Mouse (Mus musculus) liver, postnatal 0 days (tissue): Measurements from ENCODE around the gene Zfp784. TPM values are rescaled to one million over a fixed set of nuclear protein-coding genes. Genes with fewer than 3 reads are reported as not detected.

Experiments
- ATAC-seq: fragments of 200-750 bp; cut with Nextera tagmentation; 2 replicates; pipeline ENCODE4 v1.8.0; 2017; ENCODE audit warnings: mild to moderate bottlenecking, moderate library complexity
- DNase-seq: peaks from one replicate; pipeline ENCODE4 v3.0.0-alpha.2; 2016
- H3K27ac ChIP-seq: fragments of 300-500 bp; sonication (generic); 2 replicates; pipeline ENCODE4 v1.5.1; 2014; ENCODE audit warnings: antibody characterized with exemption, moderate library complexity, mild to moderate bottlenecking, low read depth
- H3K27me3 ChIP-seq: fragments of 300-500 bp; sonication (generic); 2 replicates; pipeline ENCODE4 v1.6.1; 2014; ENCODE audit warnings: low read length, control low read depth, mixed read lengths; ENCODE audit not compliant: insufficient read depth
- H3K36me3 ChIP-seq: fragments of 300-500 bp; sonication (generic); replicated peaks from 2 replicates; pipeline ENCODE4 v1.6.1; 2014; ENCODE audit warnings: mild to moderate bottlenecking, control low read depth, low read length, moderate library complexity, mixed read lengths; ENCODE audit not compliant: insufficient read depth
- H3K4me1 ChIP-seq: fragments of 300-500 bp; sonication (generic); 2 replicates; pipeline ENCODE4 v1.6.1; 2014; ENCODE audit warnings: antibody characterized with exemption, mild to moderate bottlenecking, control low read depth; ENCODE audit not compliant: insufficient read depth
- H3K4me2 ChIP-seq: fragments of 300-500 bp; sonication (generic); 2 replicates; pipeline ENCODE4 v1.6.1; 2014; ENCODE audit warnings: low read depth, mild to moderate bottlenecking, low read length, moderate library complexity, mixed read lengths
- H3K4me3 ChIP-seq: fragments of 300-500 bp; sonication (generic); 2 replicates; pipeline ENCODE4 v1.5.1; 2014; ENCODE audit warnings: low read depth, low read length
- H3K9ac ChIP-seq: fragments of 300-500 bp; sonication (generic); replicated peaks from 2 replicates; pipeline ENCODE4 v1.6.1; 2014; ENCODE audit warnings: mild to moderate bottlenecking, moderate library complexity
- H3K9me3 ChIP-seq: fragments of 300-500 bp; sonication (generic); 2 replicates; pipeline ENCODE4 v1.6.1; 2016; ENCODE audit warnings: mild to moderate bottlenecking, control low read depth, low read length, mixed read lengths
- CTCF ChIP-seq: sonication (generic); IDR thresholded peaks from 2 replicates; pipeline ENCODE4 v1.5.1; 2016; ENCODE audit warnings: antibody characterized with exemption, low read depth
- EP300 ChIP-seq: IDR thresholded peaks from 2 replicates; pipeline ENCODE4 v1.6.1; 2016; ENCODE audit warnings: antibody characterized with exemption, low read depth, mild to moderate bottlenecking
- WGBS: fragments of 180-500 bp; shearing (Covaris S2); extraction: QIAGEN DNeasy Blood & Tissue Kit; methylation state at CpG from one replicate; pipeline ENCODE4 v1.1.7; 2014; ENCODE audit not compliant: insufficient replicate concordance; 5-methylcytosine and 5-hydroxymethylcytosine counted together
- polyA plus RNA-seq: library from polyadenylated mRNA; unstranded; fragments of >200 nt; fragmentation: Nextera tagmentation; extraction: Ambion mirVana; gene quantifications from 2 replicates; pipeline ENCODE4 v1.2.1, GENCODE M21; 2015

Zfp784 gene
- polyA plus RNA-seq, 1 experiment from 2014 or later = 2.4 TPM

DNA sequence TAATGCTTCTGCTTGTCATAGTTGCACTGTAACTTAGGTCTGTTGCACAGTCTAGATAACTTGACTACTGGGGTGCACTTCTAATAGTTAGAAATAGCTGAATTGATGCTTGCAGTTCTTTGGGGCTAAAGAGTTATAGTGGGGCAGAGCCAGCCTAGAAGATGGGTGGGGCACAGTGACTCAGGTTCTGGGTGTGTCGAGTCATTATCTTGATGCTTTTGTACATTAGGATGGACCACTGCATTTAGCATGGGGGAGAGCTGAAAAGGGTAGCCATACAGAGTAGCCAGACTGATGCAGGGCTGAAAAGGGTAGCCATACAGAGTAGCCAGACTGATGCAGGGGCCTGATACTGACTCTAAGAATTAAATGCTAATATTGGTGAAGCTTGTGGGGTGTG, 35.3 kb upstream of the Zfp784 start:
- ATAC-seq = peak; percentile 79
- Histone ChIP-seq H3K9me3 (no peaks in the 10 kb centered on the region), H3K27ac (peak overlapping the region; percentile 44; the same call in 1 of the 2 replicates), H3K27me3 (no peaks in the 10 kb centered on the region), H3K36me3 (peaks cover 92% of the 10 kb centered on the region), H3K4me2 (peak overlapping the region; percentile 23), H3K4me3 (no peak overlapping the region), H3K4me1 (peaks cover 23% of the 10 kb centered on the region), H3K9ac (no peak overlapping the region)
- WGBS = 60% methylated on average over 1 of the region's 1 CpGs
- no peak for TF ChIP-seq EP300
- no peak for TF ChIP-seq CTCF
- DNase-seq = no peak

GRCm38 (mm10) chr7:5064886-5065285, 26.6 kb upstream of the Zfp784 start:
- Histone ChIP-seq H3K4me1 (peaks cover 38% of the 10 kb centered on the region), H3K4me2 (peak overlapping the region; percentile 98)
- WGBS = 84% methylated on average over 6 of the region's 6 CpGs

GRCm38 (mm10) chr7:5062360-5063001, 24.2 kb upstream of the Zfp784 start:
- TF ChIP-seq CTCF (no peak), EP300 (peak; percentile 44; the same call in 1 of the 2 replicates)
- Histone ChIP-seq H3K4me1 (peaks cover 38% of the 10 kb centered on the region), H3K4me3 (peak overlapping the region; percentile 85), H3K9ac (peak overlapping the region; percentile 99), H3K4me2 (peak overlapping the region; percentile 98), H3K9me3 (no peaks in the 10 kb centered on the region), H3K27ac (peak overlapping the region; percentile 100), H3K27me3 (peaks cover 3% of the 10 kb centered on the region), H3K36me3 (peaks cover 16% of the 10 kb centered on the region)
- peak; percentile 60 for ATAC-seq
- DNase-seq = peak; percentile 82
- WGBS = under 1% methylated on average over 48 of the region's 51 CpGs

More at GRCm38 (mm10) chr7:5064886-5065285, 26.6 kb upstream of the Zfp784 start:
- Histone ChIP-seq H3K27me3 (no peaks in the 10 kb centered on the region), H3K9me3 (no peaks in the 10 kb centered on the region), H3K4me3 (no peak overlapping the region), H3K27ac (no peak overlapping the region), H3K36me3 (peaks cover 40% of the 10 kb centered on the region), H3K9ac (no peak overlapping the region; the same call in 1 of the 2 replicates)
- ATAC-seq = no peak
- DNase-seq = no peak
- TF ChIP-seq CTCF = no peak
- no peak for TF ChIP-seq EP300

DNA sequence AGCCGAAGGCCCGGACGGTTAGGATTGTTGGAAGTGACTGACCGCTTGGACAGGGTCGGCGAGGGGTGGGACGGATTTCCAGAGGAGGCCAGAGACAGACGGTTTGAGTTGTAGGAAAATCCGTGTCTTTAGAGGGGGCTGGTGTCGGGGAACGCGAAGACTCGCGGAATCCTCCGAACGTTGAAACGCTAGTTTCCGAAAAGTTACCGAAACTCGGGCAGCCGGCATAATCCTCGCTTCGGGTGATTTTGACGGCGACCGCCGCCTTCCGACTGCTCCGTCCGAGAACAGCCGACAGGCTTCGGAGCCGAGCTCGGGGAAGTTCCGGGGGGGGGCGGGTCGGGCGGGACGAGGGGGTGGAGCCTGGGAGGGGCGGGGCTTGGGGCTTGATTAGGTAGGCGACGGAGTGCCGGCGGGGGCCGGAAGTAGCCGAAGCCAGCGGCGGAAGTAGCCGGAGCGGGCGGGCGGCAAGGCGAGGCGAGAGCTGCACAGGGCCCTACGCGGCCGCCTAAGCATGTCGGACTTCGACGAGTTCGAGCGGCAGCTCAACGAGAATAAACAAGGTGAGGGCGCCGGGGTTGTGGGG, 23.6 kb upstream of the Zfp784 start, which contains the start of gene U2af2:
Gene U2af2, plus strand, starts transcription at position 370 of the 586 bp plus-strand sequence.
- TF ChIP-seq CTCF = no peak
- TF ChIP-seq EP300 = no peak
- Histone ChIP-seq H3K27ac (peak within 1 kb of the TSS; percentile 100), H3K36me3 (peaks cover 10% of the 10 kb centered on the region), H3K4me3 (peak within 1 kb of the TSS; percentile 85), H3K4me1 (peaks cover 39% of the 10 kb centered on the region), H3K4me2 (peak within 1 kb of the TSS; percentile 98), H3K27me3 (peaks cover 9% of the 10 kb centered on the region), H3K9me3 (no peaks in the 10 kb centered on the region), H3K9ac (peak within 1 kb of the TSS; percentile 99)
- under 1% methylated on average over 62 of the region's 65 CpGs for WGBS
- DNase-seq (peak; percentile 97), ATAC-seq (peak; percentile 75)

GRCm38 (mm10) chr7:5060944-5061773, 22.9 kb upstream of the Zfp784 start:
- Histone ChIP-seq H3K27ac (peak overlapping the region; percentile 100), H3K4me3 (peak overlapping the region; percentile 85), H3K36me3 (peaks cover 4% of the 10 kb centered on the region), H3K4me2 (peak overlapping the region; percentile 98), H3K9me3 (no peaks in the 10 kb centered on the region), H3K9ac (peak overlapping the region; percentile 99), H3K27me3 (peaks cover 16% of the 10 kb centered on the region), H3K4me1 (peaks cover 36% of the 10 kb centered on the region)
- TF ChIP-seq CTCF = peak; percentile 89
- TF ChIP-seq EP300 = no peak
- WGBS = 0% methylated on average over 55 of the region's 60 CpGs
- DNase-seq = peak; percentile 95
- ATAC-seq = peak; percentile 88

DNA sequence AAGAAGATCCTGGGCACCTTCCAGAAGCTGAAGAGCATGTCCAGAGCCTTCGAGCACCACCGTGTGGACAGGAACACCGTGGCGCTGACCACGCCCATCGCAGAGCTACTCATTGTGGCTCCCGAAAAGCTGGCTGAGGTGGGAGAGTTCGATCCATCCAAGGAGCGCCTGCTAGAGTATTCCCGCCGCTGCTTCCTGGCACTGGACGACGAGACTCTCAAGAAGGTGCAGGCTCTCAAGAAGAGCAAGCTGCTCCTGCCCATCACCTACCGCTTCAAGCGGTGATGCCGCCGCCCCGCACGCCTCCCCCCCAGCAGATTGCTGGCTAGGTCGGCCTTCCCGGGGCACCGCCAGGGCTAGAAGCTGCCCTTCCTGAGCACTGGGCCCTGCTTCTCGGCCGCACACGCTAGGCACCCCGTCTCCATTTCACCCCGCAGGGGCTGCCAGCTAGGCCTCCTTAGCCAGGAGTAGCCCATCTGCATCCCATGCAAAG, 22.0 kb upstream of the Zfp784 start:
- H3K27ac ChIP-seq = peak overlapping the region; percentile 100
- no peaks in the 10 kb centered on the region for H3K9me3 ChIP-seq
- 4% methylated on average over 27 of the region's 27 CpGs for WGBS
- H3K4me2 ChIP-seq = peak overlapping the region; percentile 98
- no peaks in the 10 kb centered on the region for H3K36me3 ChIP-seq
- peaks cover 27% of the 10 kb centered on the region for H3K4me1 ChIP-seq
- DNase-seq (peak; percentile 83), ATAC-seq (no peak)
- peak overlapping the region; percentile 99 for H3K9ac ChIP-seq
- peaks cover 25% of the 10 kb centered on the region for H3K27me3 ChIP-seq
- peak; percentile 82 for TF ChIP-seq CTCF
- no peak for TF ChIP-seq EP300
- peak overlapping the region; percentile 85 for H3K4me3 ChIP-seq
